Mouse (Mus musculus) liver, embryonic 14.5 days (tissue): ENCODE measurements around the gene Hdgf.

Source experiments
- CTCF ChIP-seq: IDR thresholded peaks from 2 replicates; pipeline ENCODE4 v1.5.1; 2016; ENCODE audit warnings: antibody characterized with exemption, low read depth, control low read depth
- EP300 ChIP-seq: IDR thresholded peaks from 2 replicates; pipeline ENCODE4 v1.6.1; 2016; ENCODE audit warnings: antibody characterized with exemption, low read depth

DNA sequence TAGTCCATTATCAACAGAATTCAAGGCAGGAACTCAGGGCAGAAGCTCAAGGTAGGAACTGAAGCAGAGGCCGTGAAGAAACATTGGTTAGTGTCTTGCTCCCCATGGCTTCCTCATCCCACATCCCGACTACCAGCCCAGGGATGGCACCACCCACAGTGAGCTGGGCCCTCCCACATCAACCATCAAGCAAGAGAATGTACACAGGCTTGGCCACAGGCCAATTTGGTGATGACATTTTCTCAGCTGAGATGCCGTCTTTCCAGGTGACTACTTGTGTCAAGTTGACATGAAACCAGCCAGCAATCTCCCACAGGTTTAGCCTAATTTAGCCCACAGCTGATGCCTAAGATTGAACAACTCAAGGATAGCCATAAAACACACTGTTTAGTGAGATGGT, 6.9 kb upstream of the Hdgf start:
- TF ChIP-seq CTCF: no peak
- no peak for TF ChIP-seq EP300
